Mouse (Mus musculus): ENCODE data around the gene Aoc3. TPM values are rescaled to one million over a fixed set of nuclear protein-coding genes. Genes with fewer than 3 reads are reported as not detected.
"Not testable (repeated sequence)": the region's sequence is repeated elsewhere in the genome, so short reads cannot be mapped to it uniquely, and the experiment has no call there.

Gene Aoc3
- total RNA-seq, 2 experiments from 2014 or later, result 47.2 to 49.8 TPM

DNA sequence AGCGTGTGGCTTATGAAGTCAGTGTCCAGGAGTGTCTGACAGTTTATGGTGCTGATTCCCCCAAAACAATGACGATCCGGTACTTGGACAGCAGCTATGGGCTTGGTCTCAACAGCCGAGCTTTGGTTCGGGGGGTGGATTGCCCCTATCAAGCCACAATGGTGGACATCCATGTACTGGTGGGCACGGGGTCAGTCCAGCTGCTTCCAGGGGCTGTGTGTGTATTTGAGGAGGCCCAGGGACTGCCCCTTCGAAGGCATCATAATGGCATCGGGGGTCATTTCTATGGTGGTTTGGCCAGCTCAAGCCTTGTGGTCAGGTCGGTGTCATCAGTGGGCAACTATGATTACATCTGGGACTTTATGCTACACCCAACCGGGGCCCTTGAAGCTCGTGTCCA lies 4.3 kb upstream of the Aoc3 start:
- DNase-seq (ENCODE audit: low spot score in 2 of 2), result no peak

DNA sequence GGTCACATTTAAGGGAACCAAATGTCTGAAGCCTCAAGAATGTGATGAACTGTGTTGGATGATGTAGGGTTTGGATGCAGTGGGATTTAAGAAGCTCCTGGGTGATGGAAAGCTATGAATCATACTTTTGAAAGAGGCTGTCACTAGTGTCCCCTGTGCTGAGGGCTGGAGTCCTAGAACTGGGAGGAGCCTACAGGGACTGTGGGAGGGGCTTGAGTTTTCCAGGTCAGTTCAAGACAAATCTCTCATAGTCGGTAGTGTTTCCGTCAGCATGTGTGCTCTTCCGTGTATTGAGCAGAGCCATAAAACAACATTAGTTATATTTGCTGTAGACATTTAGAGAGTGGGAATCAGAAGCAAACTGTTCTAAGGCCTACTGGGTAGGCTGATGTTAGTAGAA lies 3.1 kb upstream of the Aoc3 start:
- DNase-seq (ENCODE audit: low spot score in 2 of 2), result no peak

DNA sequence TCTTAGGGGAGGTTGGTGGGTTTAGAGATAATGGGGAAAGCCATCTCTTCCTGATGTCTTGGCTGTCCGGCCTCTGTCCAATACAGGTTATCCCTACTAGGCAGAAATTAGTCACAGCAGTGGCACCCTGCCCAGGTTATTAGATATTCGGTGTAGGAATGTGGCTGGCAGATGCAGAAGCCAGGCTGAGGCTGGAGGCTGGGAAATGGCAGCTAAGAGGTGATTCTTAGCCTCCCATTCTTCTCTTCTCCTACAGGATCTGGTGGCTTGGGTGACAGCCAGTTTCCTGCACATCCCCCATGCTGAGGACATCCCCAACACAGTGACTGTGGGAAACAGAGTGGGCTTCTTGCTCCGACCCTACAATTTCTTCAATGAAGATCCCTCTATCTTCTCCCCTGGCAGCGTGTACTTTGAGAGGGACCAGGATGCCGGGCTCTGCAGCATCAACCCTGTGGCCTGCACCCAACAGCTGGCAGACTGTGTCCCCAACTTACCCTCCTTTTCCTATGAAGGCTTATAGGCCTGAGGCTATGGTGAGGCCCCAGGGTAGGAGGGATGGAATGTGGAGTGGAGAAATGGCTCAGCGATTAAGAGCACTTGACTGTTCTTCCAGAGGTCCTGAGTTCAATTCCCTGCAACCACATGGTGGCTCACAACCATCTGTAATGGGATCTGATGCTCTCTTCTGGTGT lies 1.3 kb upstream of the Aoc3 start:
- DNase-seq (ENCODE audit: low spot score in 2 of 2), result peak in 1 of 2 experiments; percentile 70

DNA sequence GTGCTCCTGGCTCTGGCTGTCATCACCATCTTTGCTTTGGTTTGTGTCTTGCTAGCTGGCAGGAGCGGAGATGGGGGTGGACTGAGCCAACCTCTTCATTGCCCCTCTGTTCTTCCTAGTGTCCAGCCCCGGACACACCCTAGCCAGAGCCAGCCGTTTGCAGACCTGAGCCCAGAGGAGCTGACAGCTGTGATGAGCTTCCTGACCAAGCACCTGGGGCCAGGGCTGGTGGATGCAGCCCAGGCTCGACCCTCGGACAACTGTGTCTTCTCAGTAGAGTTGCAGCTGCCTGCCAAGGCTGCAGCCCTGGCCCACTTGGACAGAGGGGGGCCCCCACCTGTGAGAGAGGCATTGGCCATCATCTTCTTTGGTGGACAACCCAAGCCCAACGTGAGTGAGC lies 556 bp downstream of the Aoc3 start:
- DNase-seq (ENCODE audit: low spot score in 2 of 2), result not testable (repeated sequence)

DNA sequence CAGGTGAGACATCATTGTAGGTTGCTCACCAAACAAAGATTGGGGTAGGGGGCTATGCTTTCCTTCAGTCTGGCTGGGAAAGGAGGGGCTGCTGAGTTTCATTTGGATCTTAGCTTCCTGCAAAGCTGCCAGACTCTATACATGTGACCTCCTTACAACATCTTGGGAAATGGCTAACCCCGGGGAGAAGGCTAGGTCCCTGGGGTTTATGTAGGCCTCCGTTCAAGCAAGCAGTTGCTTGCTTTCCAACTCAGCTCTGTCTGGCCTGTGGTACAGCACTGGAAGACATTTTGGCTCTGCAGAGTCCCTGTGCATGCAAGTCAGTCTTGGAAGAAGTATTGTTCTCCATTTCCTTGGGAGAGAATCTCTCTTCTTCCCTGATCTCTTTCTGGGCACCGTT lies 2.1 kb downstream of the Aoc3 start:
- DNase-seq (ENCODE audit: low spot score in 2 of 2), result no peak

DNA sequence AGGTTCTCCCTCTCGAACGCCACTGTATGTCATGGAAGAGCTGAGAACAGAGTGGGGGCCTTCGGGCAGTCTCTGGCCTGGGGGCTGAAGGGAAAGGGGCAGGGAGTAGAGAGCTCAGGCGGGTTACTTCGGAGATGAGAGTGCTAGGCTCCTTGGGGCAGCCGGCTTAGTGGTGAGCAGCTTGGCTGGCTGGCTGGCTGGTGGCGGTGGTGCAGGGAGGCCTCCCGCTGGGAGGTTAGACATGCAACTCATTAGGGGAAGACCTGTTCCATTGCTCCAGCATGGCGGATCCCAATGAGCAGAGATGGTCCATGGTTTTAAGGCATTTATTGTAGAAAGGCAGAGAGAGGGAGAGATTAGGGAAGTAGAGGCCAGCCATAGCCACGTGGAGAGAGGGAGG lies 3.6 kb downstream of the Aoc3 start:
- DNase-seq (ENCODE audit: low spot score in 2 of 2), result no peak

DNA sequence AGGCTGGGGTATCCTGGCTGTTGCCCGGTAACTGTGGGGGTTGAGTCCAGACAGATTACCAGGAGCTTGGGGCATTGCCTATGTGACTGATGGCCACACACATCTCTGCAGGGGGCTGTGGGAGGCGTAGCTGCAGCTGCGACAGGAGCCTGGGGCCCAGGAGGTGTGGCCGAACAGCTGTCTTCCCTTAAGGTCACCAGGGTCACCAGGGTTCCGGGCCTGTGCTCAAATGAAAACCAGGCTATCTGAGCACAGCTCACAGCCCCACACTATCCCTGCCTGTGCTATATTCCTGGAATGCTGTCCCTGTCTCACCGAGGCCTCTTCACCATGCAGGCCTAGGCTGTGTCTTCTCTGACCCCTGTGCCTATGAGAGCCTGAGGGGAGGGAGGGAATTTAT lies 4.1 kb downstream of the Aoc3 start:
- no peak for DNase-seq (ENCODE audit: low spot score in 2 of 2)

DNA sequence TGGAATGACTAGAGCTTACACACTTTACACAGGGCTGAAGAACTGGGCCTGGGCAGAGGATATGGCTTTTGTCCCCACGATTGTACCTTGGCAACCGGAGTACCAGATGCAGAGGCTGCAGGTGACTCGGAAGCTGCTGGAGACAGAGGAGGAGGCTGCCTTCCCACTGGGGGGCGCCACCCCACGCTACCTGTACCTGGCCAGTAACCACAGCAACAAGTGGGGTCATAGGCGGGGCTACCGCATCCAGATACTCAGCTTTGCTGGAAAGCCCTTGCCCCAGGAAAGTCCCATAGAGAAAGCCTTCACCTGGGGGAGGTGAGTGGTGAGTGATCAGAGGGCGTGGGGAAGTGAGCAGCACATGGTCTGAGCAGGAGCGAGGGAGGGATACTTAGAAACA lies 5.3 kb downstream of the Aoc3 start:
- no peak for DNase-seq (ENCODE audit: low spot score in 2 of 2)

DNA sequence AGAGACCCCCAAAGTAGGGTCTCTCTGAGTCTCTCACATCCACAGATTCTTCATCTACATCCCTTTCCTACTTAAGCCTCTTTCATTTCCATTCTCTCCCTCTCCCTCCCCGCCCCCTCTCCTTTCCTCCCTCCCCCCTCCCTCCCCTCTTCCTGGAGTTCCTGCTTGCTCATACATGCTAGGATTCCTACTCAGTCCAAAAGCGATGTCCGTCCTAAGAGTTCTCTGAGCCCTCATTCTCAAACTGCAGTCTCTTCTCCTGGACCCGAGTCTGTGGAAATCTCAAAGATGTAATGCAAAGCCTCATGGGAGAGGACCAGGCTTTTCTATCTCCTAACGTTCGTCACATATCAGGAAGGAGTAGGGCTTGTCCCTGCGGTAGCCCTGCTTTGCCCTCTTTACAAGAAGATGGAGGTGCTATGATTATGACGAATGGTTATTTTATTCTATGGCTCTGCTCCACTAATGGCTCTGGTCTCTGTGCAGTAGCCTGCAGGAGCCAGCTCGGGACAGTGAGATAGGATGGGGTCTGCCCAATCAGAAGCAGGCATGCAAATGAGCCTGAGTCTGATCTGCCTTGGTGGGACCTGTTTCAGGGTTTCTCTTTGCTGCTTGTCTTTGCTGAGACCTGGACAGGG lies 7.8 kb downstream of the Aoc3 start:
- DNase-seq (ENCODE audit: low spot score in 2 of 2), result no peak

DNA sequence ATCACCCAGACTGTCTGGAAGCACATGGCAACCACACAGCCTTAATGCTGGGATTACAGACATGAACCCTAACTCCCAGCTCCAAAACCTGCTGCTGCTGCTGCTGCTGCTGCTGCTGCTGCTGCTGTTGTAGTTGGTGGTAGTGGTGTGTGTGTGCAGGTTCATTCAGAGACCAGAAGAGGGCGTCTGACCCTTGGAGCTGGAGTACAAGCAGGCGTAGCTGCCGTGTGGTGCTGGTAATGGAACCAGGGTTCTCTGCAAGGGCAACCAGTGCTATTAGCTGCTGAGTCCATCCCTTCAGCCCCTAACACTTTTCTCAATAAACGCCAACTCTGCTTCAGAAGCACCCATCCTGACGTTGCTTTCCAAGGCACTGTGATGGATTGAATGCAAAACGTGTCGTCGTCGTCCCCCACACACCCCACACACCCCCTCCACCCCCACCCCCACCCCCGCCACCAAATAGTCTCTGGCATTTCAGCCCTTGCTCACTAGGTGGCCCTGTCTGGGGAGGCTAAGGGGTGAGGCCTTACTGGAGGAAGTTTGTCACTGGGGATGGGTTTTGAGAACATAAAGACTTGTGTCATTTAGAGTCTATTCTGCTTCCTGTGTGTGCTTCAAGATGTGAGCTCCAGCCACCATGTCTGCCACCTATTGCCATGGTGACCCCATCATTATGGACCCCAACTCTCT lies 16.8 kb downstream of the Aoc3 start:
- DNase-seq (ENCODE audit: low spot score in 2 of 2), result no peak

DNA sequence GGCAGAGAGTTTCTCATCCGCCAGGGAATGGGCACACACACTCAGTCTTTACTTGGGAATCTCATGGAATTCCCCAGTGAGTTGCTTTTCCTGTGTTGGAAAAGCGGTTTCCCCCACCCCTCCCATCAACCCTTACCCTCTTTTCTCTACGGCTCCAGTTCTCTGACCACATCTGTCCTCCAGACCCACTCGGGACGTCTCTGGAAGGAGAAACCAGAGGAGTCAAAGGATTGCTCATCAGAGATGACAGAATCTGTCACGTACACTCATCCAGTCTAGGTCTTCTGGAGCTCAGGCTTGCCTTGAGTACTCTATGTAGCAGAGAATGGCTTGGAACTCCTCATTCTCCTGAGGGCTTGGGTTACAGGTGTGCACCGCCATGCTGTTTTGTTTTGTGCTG lies 18.4 kb downstream of the Aoc3 start:
- DNase-seq (ENCODE audit: low spot score in 2 of 2), result no peak

DNA sequence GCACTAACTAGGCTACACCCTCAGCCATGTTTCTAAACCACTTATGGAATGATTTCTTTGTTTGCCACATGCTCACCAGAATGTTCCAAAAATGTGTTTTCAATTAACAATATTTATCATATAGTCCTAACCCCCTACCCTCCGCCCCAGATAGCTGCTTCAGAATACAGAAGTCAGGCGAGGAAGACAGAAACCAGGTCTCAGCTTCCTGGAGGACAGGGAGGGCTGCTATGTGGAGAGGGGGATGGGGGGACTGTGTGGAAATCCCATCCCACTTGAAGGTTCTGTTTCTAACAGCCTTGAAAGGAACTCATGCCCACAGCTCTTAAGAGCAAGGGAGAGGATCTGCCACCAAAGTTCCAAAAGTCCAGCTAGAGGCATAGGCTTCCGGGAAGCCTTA lies 18.8 kb downstream of the Aoc3 start:
- no peak for DNase-seq (ENCODE audit: low spot score in 2 of 2)

DNA sequence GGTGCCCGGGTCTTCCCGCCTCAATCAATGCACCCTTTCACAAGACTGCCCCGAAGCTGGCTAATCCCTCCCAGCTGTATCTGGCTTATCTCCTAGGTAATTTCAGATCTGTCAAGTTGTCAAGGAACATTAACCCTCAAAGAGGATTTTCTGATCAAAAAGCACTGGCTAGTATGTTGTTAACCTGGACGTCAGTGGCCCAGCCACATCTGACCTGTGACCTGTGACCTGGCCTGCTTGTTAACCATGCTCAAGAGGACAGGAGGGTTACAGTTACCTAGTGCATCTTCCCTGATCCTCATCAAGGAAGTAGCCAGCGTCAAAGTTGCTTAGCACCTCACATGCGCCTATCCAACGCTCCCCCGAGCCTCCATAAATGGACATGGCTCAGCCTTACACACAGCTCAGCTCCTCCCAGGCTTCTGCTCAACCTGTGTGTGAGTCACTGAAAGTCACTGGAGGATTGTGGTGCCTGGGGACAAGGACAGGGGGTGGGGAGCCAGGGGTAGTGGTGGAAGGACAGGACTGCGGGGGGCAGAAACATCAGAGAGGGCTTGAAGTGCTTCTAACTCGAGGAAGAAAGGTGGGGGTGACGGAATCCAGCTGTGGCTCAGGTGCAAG lies 20.8 kb downstream of the Aoc3 start:
- no peak for DNase-seq (ENCODE audit: low spot score in 2 of 2)

DNA sequence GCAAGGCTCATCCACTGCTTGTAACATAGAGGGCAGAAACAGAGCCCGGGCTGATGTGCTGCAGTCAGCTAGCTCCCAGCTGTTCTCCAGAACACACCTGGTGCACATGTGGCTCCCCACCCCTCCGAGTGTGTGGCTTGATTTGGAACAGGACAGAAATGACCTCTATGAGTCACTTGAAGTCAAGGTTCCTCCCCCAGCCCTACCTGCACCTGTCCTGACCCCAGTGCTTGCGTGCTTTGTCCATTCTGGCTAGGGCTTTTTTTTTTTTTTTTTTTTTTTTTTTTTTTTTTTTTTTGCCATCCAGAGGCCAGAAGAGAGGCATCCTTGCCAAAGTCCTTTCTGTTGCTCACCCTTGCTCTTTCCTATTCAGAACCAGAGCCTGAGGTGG lies 21.3 kb downstream of the Aoc3 start:
- DNase-seq (ENCODE audit: low spot score in 2 of 2), result no peak

DNA sequence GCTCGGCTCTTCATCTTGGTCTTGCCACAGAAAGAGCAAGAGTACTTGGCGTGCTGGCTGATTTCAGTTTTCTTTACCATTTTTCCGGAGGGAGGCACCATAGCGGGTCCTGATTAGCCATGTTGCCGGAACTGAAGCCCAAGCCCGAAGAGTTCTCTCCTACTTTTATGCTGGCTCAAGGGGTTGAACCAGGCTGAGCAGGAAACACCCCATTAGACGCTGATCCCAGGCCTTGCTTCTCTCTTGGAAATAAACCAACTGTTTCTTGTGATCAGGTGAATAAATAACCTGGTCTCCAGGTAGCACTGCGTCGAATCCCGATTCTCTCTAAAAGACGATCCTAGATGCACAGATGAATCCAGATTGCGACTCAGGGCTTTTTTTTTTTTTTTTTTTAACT lies 23.0 kb downstream of the Aoc3 start:
- DNase-seq (ENCODE audit: low spot score in 2 of 2), result no peak

DNA sequence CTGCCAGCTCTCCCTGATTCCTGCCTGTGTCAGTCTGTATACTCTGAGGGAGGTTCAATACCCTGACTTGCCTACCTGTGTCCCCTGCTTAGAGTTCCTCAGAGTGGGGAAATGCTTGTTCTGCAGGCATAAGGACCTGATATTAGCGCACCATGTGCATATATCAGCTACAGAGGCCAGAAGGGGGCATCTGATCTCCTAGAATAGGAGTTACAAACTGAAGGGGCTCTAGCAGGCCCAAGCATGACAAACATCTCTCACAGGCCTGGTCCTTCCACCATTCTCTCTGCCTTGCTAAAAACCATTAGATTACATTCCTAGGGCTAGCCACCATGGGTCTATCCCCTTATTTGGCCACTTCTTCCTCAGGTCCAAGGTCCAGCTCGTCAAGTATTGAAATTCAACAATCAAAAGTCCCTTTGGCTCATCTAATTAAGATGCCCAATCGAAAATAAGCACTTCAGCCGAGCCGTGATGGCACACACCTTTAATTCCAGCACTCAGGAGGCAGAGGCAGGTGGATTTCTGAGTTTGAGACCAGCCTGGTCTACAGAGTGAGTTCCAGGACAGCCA lies 24.1 kb downstream of the Aoc3 start:
- DNase-seq (ENCODE audit: low spot score in 2 of 2), result no peak

DNA sequence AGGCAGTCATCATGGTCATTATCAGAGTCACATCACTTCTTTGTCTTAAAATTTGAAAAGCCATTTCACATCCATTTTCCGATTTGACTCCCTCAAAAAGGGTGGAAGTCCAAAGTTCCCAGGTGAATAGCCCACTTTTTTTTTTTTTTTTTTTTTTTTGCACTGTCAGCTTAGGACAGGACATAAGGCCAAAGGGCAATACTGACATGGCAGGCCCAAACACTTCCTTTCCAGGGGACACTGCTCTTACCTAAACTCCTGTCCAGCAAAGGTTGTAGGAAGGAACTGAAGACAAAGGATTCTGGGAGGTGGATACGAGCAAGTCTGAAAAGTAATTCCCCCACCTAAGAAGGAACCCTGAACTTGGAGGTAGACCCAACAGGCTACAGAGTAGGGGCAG lies 25.5 kb downstream of the Aoc3 start:
- no peak for DNase-seq (ENCODE audit: low spot score in 2 of 2)

DNA sequence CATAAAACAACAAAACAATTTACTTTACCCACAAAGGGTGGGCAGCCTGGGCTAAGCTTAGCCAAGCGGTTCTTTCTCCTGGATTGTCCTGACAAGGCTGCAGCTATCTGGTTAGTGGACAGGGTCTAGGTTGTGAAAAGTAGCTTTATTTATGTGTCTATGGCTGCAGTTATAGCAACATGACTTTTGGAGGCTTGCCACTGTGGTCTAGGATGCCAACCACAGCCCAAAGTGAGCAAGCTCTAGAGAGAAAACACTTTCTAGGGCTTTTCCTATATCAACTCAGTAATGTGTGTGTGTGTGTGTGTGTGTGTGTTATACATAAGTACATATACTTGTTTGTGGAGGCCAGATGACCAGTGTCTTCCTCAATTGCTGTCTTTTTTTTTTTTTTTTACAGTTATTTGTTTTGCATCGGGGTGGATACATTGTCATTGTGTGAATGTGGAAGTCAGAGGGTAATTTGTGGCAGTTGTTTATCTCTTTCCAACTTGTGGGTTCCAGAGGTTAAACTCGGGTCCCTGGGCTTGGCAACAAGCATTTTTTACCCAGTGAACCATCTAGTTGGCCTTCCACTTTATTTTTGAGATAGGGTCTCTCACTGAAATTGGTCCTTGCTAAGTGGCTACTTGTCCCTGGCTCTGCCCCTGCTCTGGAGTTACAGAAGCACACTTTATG lies 27.2 kb downstream of the Aoc3 start:
- DNase-seq (ENCODE audit: low spot score in 2 of 2), result no peak

DNA sequence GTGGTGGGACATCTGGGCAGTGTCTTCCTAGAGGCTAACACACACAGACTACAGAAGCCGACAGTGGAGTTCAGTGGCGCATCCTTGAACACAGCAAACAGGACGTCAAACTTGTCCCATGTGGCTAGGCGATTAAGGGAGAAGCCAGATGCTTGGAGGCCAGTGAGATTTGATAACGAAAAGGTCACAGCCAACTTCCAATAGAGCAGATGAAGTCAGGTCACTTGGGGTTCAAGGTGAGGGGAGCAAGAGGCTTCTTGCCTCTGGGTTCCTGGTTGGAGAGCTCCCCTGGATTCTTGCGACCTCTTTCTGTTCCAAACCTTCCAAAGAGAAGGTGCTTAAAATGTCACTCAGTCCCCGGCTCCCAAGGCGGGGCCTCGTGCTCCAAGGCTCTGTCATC lies 29.4 kb downstream of the Aoc3 start:
- DNase-seq (ENCODE audit: low spot score in 2 of 2), result no peak

DNA sequence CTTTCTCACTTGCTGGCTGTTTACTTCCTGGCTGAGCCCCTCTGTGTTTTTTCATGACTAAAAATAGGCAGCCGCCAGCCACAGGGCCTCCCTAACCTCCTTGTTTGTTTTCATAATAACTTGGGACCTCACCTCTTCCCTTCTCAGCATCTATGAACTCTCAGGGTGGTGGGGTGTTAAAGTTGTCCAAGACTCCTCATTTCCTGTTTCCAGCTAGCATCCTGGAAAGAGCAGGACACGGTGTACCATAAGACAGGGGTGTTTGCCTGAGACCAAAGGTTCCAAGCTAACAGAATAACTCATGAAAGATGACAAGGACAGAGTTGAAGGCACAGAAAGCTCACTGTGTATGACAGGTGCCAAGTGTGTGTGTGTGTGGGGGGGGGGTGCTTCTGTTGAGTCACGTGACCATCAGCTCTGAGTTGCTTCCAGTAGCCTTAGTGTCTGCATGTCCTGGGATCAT lies 30.3 kb downstream of the Aoc3 start:
- no peak for DNase-seq (ENCODE audit: low spot score in 2 of 2)

DNA sequence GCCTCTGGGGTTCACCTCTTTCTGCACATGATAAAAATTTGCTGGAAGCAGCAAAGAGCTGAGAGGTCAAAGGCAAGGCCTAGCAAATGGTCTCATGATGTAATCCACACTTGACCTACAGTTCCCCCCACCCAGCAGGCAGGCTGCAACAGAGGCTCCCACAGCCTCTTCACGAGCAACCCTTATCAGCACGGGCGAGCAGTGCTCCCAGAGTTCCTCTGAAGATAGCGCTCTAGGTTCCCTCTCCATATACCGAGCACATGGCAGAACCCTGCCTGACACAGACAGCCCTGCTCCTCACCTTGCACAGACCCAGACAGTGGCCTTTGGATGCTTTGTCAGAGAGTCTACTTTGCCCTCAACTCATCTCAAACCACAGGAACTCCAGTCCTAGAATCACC lies 34.1 kb downstream of the Aoc3 start:
- DNase-seq (ENCODE audit: low spot score in 2 of 2), result no peak
